Mouse (Mus musculus) G1E (cell line): ENCODE measurements around the gene Ufc1. TPM values are rescaled to one million over a fixed set of nuclear protein-coding genes. Genes with fewer than 3 reads are reported as not detected.

Experiments
- ATAC-seq: 2 replicates; pipeline ENCODE4 v1.8.0; 2016; ENCODE audit warnings: mild to moderate bottlenecking; ENCODE audit not compliant: insufficient number of reproducible peaks, poor library complexity, low FRiP score, severe bottlenecking; ENCODE audit errors: extremely low read depth
- DNase-seq: peaks from one replicate; pipeline ENCODE4 v3.0.0; 2012; ENCODE audit warnings: low spot score
- H3K27me3 ChIP-seq: 2 replicates; pipeline ENCODE4 v1.6.1; 2012; ENCODE audit warnings: mild to moderate bottlenecking, low read length, inconsistent platforms; ENCODE audit not compliant: insufficient read depth
- H3K36me3 ChIP-seq: replicated peaks from 2 replicates; pipeline ENCODE3; 2012; ENCODE audit warnings: mild to moderate bottlenecking, inconsistent platforms
- H3K4me1 ChIP-seq: 2 replicates; pipeline ENCODE4 v1.6.1; 2012; ENCODE audit warnings: low read depth, low read length, inconsistent platforms, mixed read lengths; ENCODE audit not compliant: insufficient read depth
- H3K4me3 ChIP-seq: 2 replicates; pipeline ENCODE4 v1.5.1; 2012; ENCODE audit warnings: low read depth, mild to moderate bottlenecking, inconsistent platforms, low read length, moderate library complexity, mixed read lengths
- H3K9me3 ChIP-seq: replicated peaks from 2 replicates; pipeline ENCODE4 v1.6.1; 2012; ENCODE audit warnings: inconsistent platforms
- CTCF ChIP-seq: IDR thresholded peaks from 2 replicates; pipeline ENCODE4 v1.5.1; 2012; ENCODE audit warnings: low read depth, low read length, inconsistent platforms, mixed read lengths
- GATA1 ChIP-seq: IDR thresholded peaks from 2 replicates; pipeline ENCODE4 v1.6.1; 2012; ENCODE audit warnings: borderline replicate concordance, low read length, inconsistent platforms, mixed read lengths
- GATA2 ChIP-seq: IDR thresholded peaks from 2 replicates; pipeline ENCODE4 v1.6.1; 2012; ENCODE audit warnings: low read depth, low read length, inconsistent platforms, borderline replicate concordance
- POLR2AphosphoS5 ChIP-seq: IDR thresholded peaks from 2 replicates; pipeline ENCODE4 v1.6.1; 2012; ENCODE audit warnings: low read depth, low read length, inconsistent platforms; ENCODE audit not compliant: insufficient replicate concordance
- TAL1 ChIP-seq: conservative IDR thresholded peaks from 2 replicates; pipeline ENCODE4 v1.6.1; 2012; ENCODE audit warnings: low read depth, low read length, inconsistent platforms, mixed read lengths
- polyA plus RNA-seq: library from polyadenylated mRNA; stranded (reverse); fragments of >175 nt; gene quantifications from 2 replicates; pipeline ENCODE4 v1.2.3, GENCODE M21; 2012
- total RNA-seq, 2 experiments: library from RNA; stranded (forward) in 1 of 2; stranded (reverse) in 1 of 2; fragments of 200-1000 nt in 1 of 2; fragments of >200 nt in 1 of 2; fragmentation: Nextera tagmentation in 1 of 2; gene quantifications; 2 replicates each; pipeline ENCODE4 v1.2.3; 2014 to 2017

Ufc1 gene
- total and polyA plus RNA-seq, 3 experiments: 34.3 to 111 (median 47.9) TPM

DNA sequence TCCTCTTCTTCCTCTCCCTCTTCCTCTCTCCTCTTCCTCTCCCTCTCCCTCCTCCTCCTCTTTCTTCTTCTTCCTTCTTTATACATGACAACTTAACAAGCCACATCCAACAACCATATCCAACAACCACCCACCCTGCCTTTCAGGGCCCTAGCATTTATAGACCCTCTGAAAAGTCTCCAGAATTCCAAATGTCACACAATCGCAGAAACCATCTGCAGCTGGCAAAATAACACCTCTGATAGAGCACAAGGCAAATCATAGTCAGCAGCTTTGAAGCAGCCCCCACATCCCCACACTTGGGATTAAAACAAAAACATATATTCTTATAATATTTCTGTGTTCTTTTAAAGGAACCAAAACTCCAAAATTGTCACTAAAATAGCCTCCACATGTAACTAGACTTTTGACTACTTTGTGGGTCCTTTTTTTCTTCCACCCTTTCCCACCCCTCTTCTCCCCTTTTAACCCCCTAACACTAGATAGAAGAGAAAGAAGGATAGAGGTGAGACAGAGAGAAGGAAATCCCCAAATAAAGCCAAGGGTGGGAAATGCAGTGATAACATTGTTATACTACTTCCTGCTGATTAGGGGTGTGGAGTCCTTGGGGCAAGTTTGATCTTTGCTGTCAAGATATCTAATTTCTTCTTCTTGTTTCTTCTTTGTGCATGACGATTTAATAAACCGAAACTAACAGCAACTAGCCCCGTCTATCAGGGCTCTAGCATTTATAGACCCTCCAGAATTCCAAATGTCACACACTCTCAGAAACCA lies 28.7 kb downstream of the Ufc1 start:
- ATAC-seq: no peak
- no peaks in the 10 kb centered on the region for H3K9me3 ChIP-seq
- DNase-seq: no peak
- H3K27me3 ChIP-seq: peaks cover 13% of the 10 kb centered on the region
- H3K36me3 ChIP-seq: no peaks in the 10 kb centered on the region
- TF ChIP-seq GATA2 (no peak), CTCF (no peak), TAL1 (no peak), GATA1 (no peak), POLR2AphosphoS5 (no peak)
- peaks cover 29% of the 10 kb centered on the region for H3K4me1 ChIP-seq
- no peak overlapping the region for H3K4me3 ChIP-seq

DNA sequence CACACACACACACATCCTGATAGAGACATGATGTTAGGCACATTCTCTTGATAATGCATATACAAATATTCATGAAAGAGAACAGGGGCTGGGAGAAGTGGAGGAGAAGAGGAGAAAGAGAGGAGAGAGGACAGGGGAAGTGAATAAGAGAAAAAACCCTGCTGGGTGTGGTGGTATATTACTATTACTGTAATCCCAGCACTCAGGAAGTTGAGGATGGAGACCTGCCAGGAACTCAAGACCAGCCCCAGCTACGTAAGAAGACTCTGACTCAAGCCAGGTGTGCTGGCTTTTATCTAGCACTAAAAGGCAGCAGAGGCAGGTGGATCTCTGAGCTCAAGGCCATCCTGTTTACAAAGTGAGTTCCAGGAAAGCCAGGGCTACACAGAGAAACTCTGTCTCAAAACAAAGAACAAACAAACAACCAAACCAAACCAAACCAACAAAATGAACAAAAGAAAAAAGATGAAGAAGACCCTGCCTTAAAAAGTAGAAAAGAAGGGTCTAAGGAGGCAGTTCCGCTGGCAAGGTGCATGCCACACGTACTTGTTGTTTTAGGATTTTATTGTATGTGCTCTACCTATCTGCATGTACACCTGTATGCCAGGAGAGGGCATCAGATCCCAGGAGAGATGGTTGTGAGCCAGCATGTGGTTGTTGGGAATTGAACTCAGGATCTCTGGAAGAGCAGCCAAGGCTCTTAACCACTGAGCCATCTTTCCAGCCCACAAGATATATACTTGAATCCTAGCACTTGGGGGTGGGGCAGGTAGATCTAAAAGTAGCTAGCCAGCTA lies 31.0 kb downstream of the Ufc1 start:
- TF ChIP-seq TAL1 (no peak), CTCF (no peak), GATA2 (no peak), GATA1 (no peak)
- H3K4me1 ChIP-seq: peaks cover 18% of the 10 kb centered on the region
- H3K9me3 ChIP-seq: no peaks in the 10 kb centered on the region
- peaks cover 32% of the 10 kb centered on the region for H3K27me3 ChIP-seq
- H3K4me3 ChIP-seq: no peak overlapping the region
- H3K36me3 ChIP-seq: no peaks in the 10 kb centered on the region
- no peak for ATAC-seq
- DNase-seq: no peak

DNA sequence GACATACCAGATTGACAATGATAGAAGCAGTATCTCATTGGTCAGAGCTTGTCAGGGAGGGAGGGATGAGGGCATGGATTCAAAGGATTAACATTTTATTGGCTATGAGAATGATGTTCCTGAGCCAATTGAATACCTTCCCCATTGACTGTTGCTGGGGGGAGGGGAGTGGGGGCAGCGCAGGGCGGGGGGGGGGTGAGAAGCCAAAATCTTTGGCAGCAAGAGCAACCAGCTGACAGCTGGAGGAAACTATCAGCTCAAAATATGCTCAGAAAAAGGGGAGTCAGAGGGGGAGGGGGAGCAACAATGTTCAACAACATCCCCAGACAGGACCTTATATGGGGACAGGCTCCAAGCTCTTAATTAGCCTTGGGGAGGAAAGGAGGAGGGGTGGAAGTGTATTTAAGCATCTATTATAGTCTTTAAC lies 31.6 kb downstream of the Ufc1 start:
- peaks cover 15% of the 10 kb centered on the region for H3K4me1 ChIP-seq
- DNase-seq: no peak
- no peak overlapping the region for H3K4me3 ChIP-seq
- H3K27me3 ChIP-seq: peaks cover 35% of the 10 kb centered on the region
- no peaks in the 10 kb centered on the region for H3K9me3 ChIP-seq
- no peaks in the 10 kb centered on the region for H3K36me3 ChIP-seq
- TF ChIP-seq CTCF: no peak
- TF ChIP-seq GATA1: no peak
- TF ChIP-seq GATA2: no peak
- no peak for TF ChIP-seq POLR2AphosphoS5
- no peak for TF ChIP-seq TAL1
- no peak for ATAC-seq

DNA sequence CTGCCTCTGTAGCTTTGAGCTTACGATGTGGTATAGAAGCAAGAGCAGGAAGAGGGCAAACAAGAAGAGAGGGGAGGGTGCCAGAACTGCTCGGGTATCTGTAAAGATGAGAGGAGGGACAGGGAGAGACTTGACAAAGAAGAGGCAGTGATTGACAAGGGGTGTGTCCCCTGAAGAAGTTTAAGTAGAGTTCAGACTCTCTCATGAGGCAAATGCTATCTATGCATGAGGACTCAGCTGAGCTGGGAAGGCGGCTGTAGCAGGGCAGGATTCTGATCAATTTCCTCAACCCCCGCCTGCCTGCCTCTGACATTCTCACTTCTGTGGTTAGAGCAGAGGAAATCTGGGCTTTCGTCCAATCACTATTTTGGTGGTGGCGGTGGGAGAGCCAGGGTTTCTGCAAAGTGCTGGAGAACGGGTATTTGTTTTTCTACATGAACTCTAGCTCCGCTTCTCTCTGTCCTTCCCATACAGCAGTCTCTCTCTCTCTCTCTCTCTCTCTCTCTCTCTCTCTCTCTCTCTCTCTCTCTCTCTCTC lies 32.2 kb downstream of the Ufc1 start:
- ATAC-seq: no peak
- Histone ChIP-seq H3K27me3 (peaks cover 38% of the 10 kb centered on the region), H3K4me1 (peaks cover 15% of the 10 kb centered on the region), H3K36me3 (no peaks in the 10 kb centered on the region), H3K4me3 (no peak overlapping the region), H3K9me3 (no peaks in the 10 kb centered on the region)
- no peak for DNase-seq
- TF ChIP-seq CTCF (no peak), POLR2AphosphoS5 (no peak), GATA2 (no peak), TAL1 (no peak), GATA1 (no peak)

DNA sequence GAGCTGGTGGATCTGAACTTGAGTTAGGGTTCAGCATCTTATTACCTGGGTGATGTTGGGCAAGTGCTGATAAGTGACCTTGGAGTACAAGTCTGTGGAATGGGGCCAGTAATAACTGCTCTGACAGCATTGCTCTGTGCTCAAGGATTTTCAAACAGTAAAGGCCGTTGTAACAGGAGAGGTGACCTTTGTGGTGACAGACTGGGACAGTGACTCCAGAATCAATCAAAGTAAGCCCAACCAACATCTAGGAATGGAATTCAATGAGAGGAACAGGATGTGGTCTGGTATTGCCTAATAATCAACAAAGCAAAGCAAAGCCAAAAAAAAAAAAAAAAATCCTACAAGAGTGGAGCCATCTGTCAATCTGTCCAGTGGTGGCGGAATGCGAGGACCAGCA lies 34.5 kb downstream of the Ufc1 start:
- H3K4me1 ChIP-seq: peaks cover 21% of the 10 kb centered on the region
- peaks cover 47% of the 10 kb centered on the region for H3K27me3 ChIP-seq
- ATAC-seq: no peak
- H3K36me3 ChIP-seq: no peaks in the 10 kb centered on the region
- H3K4me3 ChIP-seq: no peak overlapping the region
- TF ChIP-seq POLR2AphosphoS5 (no peak), TAL1 (no peak), GATA2 (no peak), CTCF (no peak), GATA1 (no peak)
- DNase-seq: no peak
- H3K9me3 ChIP-seq: no peaks in the 10 kb centered on the region

DNA sequence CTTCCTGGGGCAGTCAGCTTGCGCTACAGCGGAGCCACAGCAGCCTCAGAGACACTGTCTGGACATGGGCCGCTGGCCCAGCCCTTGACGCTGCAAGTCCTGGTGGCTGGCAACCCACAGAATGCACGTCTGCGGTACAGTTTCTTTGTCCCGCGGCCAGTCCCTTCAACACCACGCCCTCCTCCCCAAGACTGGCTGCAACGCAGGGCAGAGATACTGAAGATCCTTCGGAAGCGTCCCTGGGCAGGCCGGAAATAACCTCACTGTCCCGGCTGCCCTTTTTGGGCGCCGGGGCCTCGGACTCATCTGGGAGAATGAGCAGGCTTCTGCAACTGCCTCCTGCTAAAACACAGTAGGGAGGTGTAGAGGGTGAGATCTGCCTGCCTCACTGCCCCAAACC lies 35.9 kb downstream of the Ufc1 start:
- Histone ChIP-seq H3K9me3 (no peaks in the 10 kb centered on the region), H3K36me3 (no peaks in the 10 kb centered on the region), H3K27me3 (peaks cover 52% of the 10 kb centered on the region), H3K4me1 (peaks cover 21% of the 10 kb centered on the region), H3K4me3 (no peak overlapping the region)
- TF ChIP-seq TAL1: no peak
- TF ChIP-seq POLR2AphosphoS5: no peak
- TF ChIP-seq CTCF: no peak
- TF ChIP-seq GATA2: no peak
- TF ChIP-seq GATA1: no peak
- ATAC-seq (no peak), DNase-seq (no peak)
